Mouse (Mus musculus) embryonic facial prominence, embryonic 14.5 days (tissue): ENCODE results near the gene Morf4l1. TPM values are rescaled to one million over a fixed set of nuclear protein-coding genes. Genes with fewer than 3 reads are reported as not detected.

Experiments
- ATAC-seq: fragments of 200-750 bp; cut with Nextera tagmentation; 2 replicates; pipeline ENCODE4 v1.8.0; 2017; ENCODE audit warnings: low read depth, moderate number of reproducible peaks, moderate TSS enrichment
- DNase-seq: peaks from one replicate; pipeline ENCODE4 v3.0.0-alpha.2; 2015; ENCODE audit warnings: low spot score
- H3K27ac ChIP-seq: fragments of 300-500 bp; sonication (generic); replicated peaks from 2 replicates; pipeline ENCODE4 v1.5.1; 2014; ENCODE audit warnings: low read depth, mild to moderate bottlenecking, low read length, moderate library complexity
- H3K27me3 ChIP-seq: fragments of 300-500 bp; sonication (generic); replicated peaks from 2 replicates; pipeline ENCODE4 v1.6.1; 2014; ENCODE audit warnings: low read length; ENCODE audit not compliant: control insufficient read depth, insufficient read depth
- H3K36me3 ChIP-seq: fragments of 300-500 bp; sonication (generic); 2 replicates; pipeline ENCODE4 v1.6.1; 2014; ENCODE audit warnings: low read length, mixed read lengths; ENCODE audit not compliant: control insufficient read depth, insufficient read depth
- H3K4me1 ChIP-seq: fragments of 300-500 bp; sonication (generic); 2 replicates; pipeline ENCODE4 v1.6.1; 2014; ENCODE audit warnings: antibody characterized with exemption, low read length; ENCODE audit not compliant: control insufficient read depth, insufficient read depth
- H3K4me2 ChIP-seq: fragments of 300-500 bp; sonication (generic); 2 replicates; pipeline ENCODE4 v1.6.1; 2014; ENCODE audit warnings: low read depth, mild to moderate bottlenecking, low read length, moderate library complexity, mixed read lengths
- H3K4me3 ChIP-seq: fragments of 300-500 bp; sonication (generic); 2 replicates; pipeline ENCODE4 v1.5.1; 2014; ENCODE audit warnings: low read depth, mild to moderate bottlenecking, low read length
- H3K9ac ChIP-seq: fragments of 300-500 bp; sonication (generic); 2 replicates; pipeline ENCODE4 v1.6.1; 2014; ENCODE audit warnings: low read depth, mild to moderate bottlenecking, low read length, moderate library complexity, mixed read lengths
- H3K9me3 ChIP-seq: fragments of 300-500 bp; sonication (generic); 2 replicates; pipeline ENCODE4 v1.6.1; 2016; ENCODE audit warnings: low read length; ENCODE audit not compliant: control insufficient read depth
- WGBS: fragments of 180-500 bp; shearing (Covaris S2); extraction: QIAGEN DNeasy Blood & Tissue Kit; methylation state at CpG from one replicate; pipeline ENCODE4 v1.1.7; 2014; 5-methylcytosine and 5-hydroxymethylcytosine counted together
- polyA plus RNA-seq: library from polyadenylated mRNA; unstranded; fragments of >200 nt; fragmentation: Nextera tagmentation; extraction: Ambion mirVana; gene quantifications from 2 replicates; pipeline ENCODE4 v1.2.1, GENCODE M21; 2014

Morf4l1 gene
- polyA plus RNA-seq: 445 and 477 TPM in 2 replicates

- peak within 1 kb of the TSS; percentile 100 for H3K9ac ChIP-seq
- ATAC-seq: peak; percentile 99
- no peaks in the 10 kb centered on the region for H3K27me3 ChIP-seq
- H3K4me3 ChIP-seq: peak within 1 kb of the TSS; percentile 96
- 1% methylated on average over 32 of the region's 40 CpGs for WGBS
- H3K4me1 ChIP-seq: peaks cover 8% of the 10 kb centered on the region
- peak; percentile 99 for DNase-seq
- H3K4me2 ChIP-seq: peak within 1 kb of the TSS; percentile 97
- no peaks in the 10 kb centered on the region for H3K9me3 ChIP-seq
- H3K27ac ChIP-seq: peak within 1 kb of the TSS; percentile 100
- H3K36me3 ChIP-seq: no peaks in the 10 kb centered on the region
These were observed at the start of gene Morf4l1 for GRCm38 (mm10) chr9:90114567-90115307. TSS of gene Morf4l1 (minus strand) at chr9:90114774.

GRCm38 (mm10) chr9:90163749-90164095 lies 49.1 kb upstream of the Morf4l1 start:
- ATAC-seq (peak; percentile 31; the same call in 1 of the 2 replicates), DNase-seq (peak; percentile 51)
- H3K4me1 ChIP-seq: no peaks in the 10 kb centered on the region; the same call in 1 of the 2 replicates
- no peaks in the 10 kb centered on the region for H3K36me3 ChIP-seq
- H3K9me3 ChIP-seq: peaks cover 7% of the 10 kb centered on the region; the same call in 1 of the 2 replicates
- H3K4me3 ChIP-seq: peak overlapping the region; percentile 83
- peak overlapping the region; percentile 95 for H3K4me2 ChIP-seq
- H3K9ac ChIP-seq: peak overlapping the region; percentile 84
- WGBS: 1% methylated on average over 15 of the region's 18 CpGs
- no peak overlapping the region for H3K27ac ChIP-seq
- H3K27me3 ChIP-seq: no peaks in the 10 kb centered on the region

DNA sequence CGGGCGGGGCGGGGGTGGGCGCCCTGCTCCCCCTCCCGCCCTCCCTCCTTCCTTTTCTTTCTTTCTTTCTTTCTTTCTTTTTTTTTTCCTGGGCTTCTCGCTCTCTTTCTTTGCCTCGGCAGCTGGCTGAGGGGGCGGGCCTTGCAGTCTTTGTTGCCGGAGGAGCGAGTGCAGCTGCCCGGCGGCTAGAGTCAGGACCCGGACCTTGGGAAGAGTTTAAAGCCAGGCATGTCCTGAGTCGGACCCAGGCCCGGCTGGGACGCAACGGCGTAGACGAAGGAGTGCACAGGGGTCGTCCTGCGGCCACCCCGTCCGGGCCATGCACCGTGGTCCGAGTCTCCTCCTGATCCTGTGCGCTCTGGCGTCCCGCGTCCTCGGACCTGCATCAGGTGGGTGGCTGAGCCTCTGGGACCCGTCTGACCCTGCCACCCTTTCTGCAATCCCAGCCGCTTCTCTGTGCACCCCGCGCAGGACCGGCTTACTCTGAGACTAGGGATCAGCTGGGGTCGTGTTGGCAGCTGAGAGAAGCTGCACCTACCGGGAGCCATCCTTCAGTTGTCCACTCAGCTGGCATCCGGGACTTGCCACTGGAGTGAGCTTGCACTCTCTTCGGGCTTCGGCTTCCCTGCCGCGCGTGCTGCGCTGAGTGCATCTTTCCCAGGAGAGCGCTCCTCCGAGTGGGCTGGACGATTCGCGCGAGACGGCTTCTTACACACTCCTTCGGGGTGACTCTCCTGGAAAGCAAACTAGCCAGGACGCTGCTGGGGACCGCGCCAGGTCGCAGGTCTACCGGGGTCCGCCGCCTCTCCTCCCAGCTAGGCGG lies 48.6 kb upstream of the Morf4l1 start, which contains the start of gene Adamts7:
TSS of gene Adamts7 (plus strand) at position 144 of the 823 bp plus-strand sequence.
- DNase-seq: peak; percentile 65
- peak; percentile 66 for ATAC-seq
- H3K4me2 ChIP-seq: peak within 1 kb of the TSS; percentile 95
- peak within 1 kb of the TSS; percentile 55 for H3K27ac ChIP-seq
- H3K36me3 ChIP-seq: no peaks in the 10 kb centered on the region
- no peaks in the 10 kb centered on the region; the same call in 1 of the 2 replicates for H3K4me1 ChIP-seq
- H3K4me3 ChIP-seq: peak within 1 kb of the TSS; percentile 83
- under 1% methylated on average over 52 of the region's 60 CpGs for WGBS
- peaks cover 7% of the 10 kb centered on the region; the same call in 1 of the 2 replicates for H3K9me3 ChIP-seq
- no peaks in the 10 kb centered on the region for H3K27me3 ChIP-seq
- peak within 1 kb of the TSS; percentile 84 for H3K9ac ChIP-seq

DNA sequence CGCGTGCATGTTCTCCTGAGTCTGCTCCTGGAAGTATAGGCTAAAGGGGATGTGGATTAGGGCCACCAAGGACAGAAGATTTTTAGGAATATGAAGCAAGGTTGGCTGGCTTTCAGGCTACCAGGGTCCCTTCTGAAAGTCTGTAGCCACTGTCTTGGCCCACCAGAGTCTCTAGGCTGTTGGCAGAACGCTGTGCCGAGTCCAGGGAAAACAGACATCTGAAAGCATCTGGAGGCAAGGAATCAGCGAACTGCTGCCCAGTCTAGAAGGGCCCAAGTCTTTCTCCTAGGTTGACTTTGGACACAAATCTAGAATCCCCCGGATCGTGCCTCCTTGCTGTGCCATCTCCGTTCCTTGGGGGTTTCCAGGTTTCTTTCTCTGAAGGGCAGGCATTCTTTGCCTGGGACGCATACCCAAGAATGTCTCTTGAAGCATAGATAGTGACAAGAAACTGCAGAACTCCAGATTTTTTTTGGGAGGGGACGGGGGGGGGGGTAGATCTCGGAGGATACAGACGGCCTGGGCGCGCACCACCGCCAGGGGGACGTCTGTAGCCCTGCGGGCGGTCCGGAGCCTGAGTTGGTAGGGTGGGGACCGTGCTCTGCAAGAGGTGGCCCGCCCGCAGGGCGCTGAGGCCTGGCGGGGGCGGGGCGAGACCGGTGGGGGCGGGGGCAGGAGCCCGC lies 47.8 kb upstream of the Morf4l1 start:
- Histone ChIP-seq H3K27ac (peak overlapping the region; percentile 55), H3K9ac (peak overlapping the region; percentile 84), H3K36me3 (no peaks in the 10 kb centered on the region), H3K4me3 (peak overlapping the region; percentile 83), H3K9me3 (peaks cover 7% of the 10 kb centered on the region; the same call in 1 of the 2 replicates), H3K27me3 (no peaks in the 10 kb centered on the region), H3K4me1 (no peaks in the 10 kb centered on the region; the same call in 1 of the 2 replicates), H3K4me2 (peak overlapping the region; percentile 95)
- DNase-seq (peak; percentile 87), ATAC-seq (peak; percentile 89)
- 15% methylated on average over 17 of the region's 29 CpGs for WGBS

GRCm38 (mm10) chr9:90146869-90147268 lies 32.3 kb upstream of the Morf4l1 start:
- Histone ChIP-seq H3K9ac (no peak overlapping the region), H3K27me3 (no peaks in the 10 kb centered on the region), H3K9me3 (no peaks in the 10 kb centered on the region), H3K36me3 (no peaks in the 10 kb centered on the region), H3K4me2 (no peak overlapping the region), H3K4me3 (no peak overlapping the region), H3K27ac (no peak overlapping the region), H3K4me1 (no peaks in the 10 kb centered on the region)
- WGBS: 61% methylated on average over 5 of the region's 5 CpGs
- no peak for ATAC-seq
- DNase-seq: no peak

DNA sequence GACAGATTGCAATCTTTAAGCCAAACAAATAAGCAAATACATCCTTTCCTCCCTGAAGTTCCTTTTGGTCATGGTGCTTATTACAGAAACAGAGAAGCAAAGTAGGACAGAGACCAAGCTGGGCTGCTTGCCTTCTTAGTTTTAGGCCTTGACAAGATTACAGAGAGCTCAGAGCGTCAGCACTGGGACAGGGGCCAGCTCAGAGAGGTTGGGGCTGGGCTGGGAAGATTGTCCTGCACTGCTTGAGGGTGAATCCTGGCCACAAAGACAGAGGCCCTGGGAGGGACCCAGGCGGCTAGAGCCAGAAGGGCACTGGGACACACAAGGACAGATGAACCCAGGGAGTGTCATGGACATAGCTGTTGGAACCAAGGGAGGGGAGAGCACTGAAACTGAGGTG lies 31.2 kb upstream of the Morf4l1 start:
- 36% methylated on average over 2 of the region's 2 CpGs for WGBS
- H3K9me3 ChIP-seq: no peaks in the 10 kb centered on the region
- H3K4me1 ChIP-seq: no peaks in the 10 kb centered on the region
- no peak overlapping the region for H3K4me3 ChIP-seq
- H3K27me3 ChIP-seq: no peaks in the 10 kb centered on the region
- no peak overlapping the region for H3K4me2 ChIP-seq
- ATAC-seq: no peak
- H3K27ac ChIP-seq: no peak overlapping the region
- no peak overlapping the region for H3K9ac ChIP-seq
- DNase-seq: peak; percentile 22
- H3K36me3 ChIP-seq: no peaks in the 10 kb centered on the region

GRCm38 (mm10) chr9:90136678-90136965 lies 22.0 kb upstream of the Morf4l1 start:
- Histone ChIP-seq H3K4me1 (no peaks in the 10 kb centered on the region), H3K4me3 (no peak overlapping the region), H3K27me3 (no peaks in the 10 kb centered on the region), H3K9me3 (no peaks in the 10 kb centered on the region), H3K36me3 (no peaks in the 10 kb centered on the region), H3K9ac (no peak overlapping the region), H3K4me2 (no peak overlapping the region), H3K27ac (no peak overlapping the region)
- DNase-seq (no peak), ATAC-seq (no peak)
- 95% methylated on average over 1 of the region's 1 CpGs for WGBS

DNA sequence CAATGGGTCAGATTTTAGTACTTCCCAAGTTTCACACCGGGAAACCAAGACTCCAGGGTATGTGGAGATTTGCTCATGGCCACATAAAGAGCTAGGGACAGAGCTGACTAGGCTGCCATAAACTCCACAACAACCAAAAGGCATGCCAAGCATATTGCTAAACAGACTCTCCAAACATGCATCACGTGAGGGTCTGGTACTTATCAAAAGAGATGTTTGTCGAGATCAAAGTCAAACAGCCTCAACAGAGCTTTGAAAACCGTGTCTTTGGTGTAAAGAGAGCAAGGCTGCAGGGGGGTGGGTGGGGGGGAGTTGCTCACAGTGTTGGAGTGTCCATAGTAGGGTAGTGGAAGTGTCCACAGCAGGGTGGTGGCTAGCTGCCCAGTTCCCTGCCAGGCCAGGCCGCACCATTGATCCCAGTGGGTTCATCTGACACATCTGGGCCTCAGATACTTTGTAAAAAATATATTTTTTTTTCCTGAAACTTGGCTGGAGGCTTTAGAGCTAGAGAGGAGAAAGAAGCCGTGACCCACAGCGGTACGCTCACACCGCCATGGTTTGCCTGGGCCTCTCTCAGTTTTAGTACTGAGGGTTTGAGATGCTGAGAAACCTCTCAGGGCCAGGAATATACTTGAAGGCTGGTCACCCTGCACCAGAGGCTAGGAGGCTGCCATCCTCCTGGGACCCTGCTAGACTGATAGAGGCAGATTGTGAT lies 21.5 kb upstream of the Morf4l1 start:
- 72% methylated on average over 9 of the region's 9 CpGs for WGBS
- no peak overlapping the region for H3K4me2 ChIP-seq
- DNase-seq (no peak), ATAC-seq (no peak)
- H3K27ac ChIP-seq: no peak overlapping the region
- H3K9me3 ChIP-seq: no peaks in the 10 kb centered on the region
- H3K36me3 ChIP-seq: no peaks in the 10 kb centered on the region
- no peaks in the 10 kb centered on the region for H3K27me3 ChIP-seq
- no peaks in the 10 kb centered on the region for H3K4me1 ChIP-seq
- H3K9ac ChIP-seq: no peak overlapping the region
- H3K4me3 ChIP-seq: no peak overlapping the region
